Mouse (Mus musculus) lung, embryonic 15.5 days (tissue): ENCODE data around the gene Slc7a4. TPM values are rescaled to one million over a fixed set of nuclear protein-coding genes. Genes with fewer than 3 reads are reported as not detected.

Experiments used
- ATAC-seq: fragments of 200-750 bp; cut with Nextera tagmentation; 2 replicates; pipeline ENCODE4 v1.8.0; 2017; ENCODE audit warnings: moderate number of reproducible peaks, borderline replicate concordance; ENCODE audit not compliant: low FRiP score, low TSS enrichment; ENCODE audit errors: extremely low read depth
- H3K27ac ChIP-seq: fragments of 300-500 bp; sonication (generic); 2 replicates; pipeline ENCODE4 v1.5.1; 2015; ENCODE audit warnings: moderate library complexity, mild to moderate bottlenecking, inconsistent platforms
- H3K27me3 ChIP-seq: fragments of 300-500 bp; sonication (generic); 2 replicates; pipeline ENCODE4 v1.6.1; 2015; ENCODE audit warnings: inconsistent platforms
- H3K36me3 ChIP-seq: fragments of 300-500 bp; sonication (generic); 2 replicates; pipeline ENCODE4 v1.6.1; 2015; ENCODE audit warnings: inconsistent platforms
- H3K4me1 ChIP-seq: fragments of 300-500 bp; sonication (generic); 2 replicates; pipeline ENCODE4 v1.6.1; 2015; ENCODE audit warnings: inconsistent platforms
- H3K4me2 ChIP-seq: fragments of 300-500 bp; sonication (generic); 2 replicates; pipeline ENCODE4 v1.6.1; 2015; ENCODE audit warnings: inconsistent platforms, mild to moderate bottlenecking, moderate library complexity
- H3K4me3 ChIP-seq: fragments of 300-500 bp; sonication (generic); 2 replicates; pipeline ENCODE4 v1.5.1; 2015; ENCODE audit warnings: mild to moderate bottlenecking, inconsistent platforms
- H3K9ac ChIP-seq: fragments of 300-500 bp; sonication (generic); 2 replicates; pipeline ENCODE4 v1.6.1; 2015; ENCODE audit warnings: inconsistent platforms
- H3K9me3 ChIP-seq: fragments of 300-500 bp; sonication (generic); 2 replicates; pipeline ENCODE4 v1.6.1; 2016; ENCODE audit warnings: inconsistent platforms
- WGBS: fragments of 180-500 bp; shearing (Covaris S2); methylation state at CpG from one replicate; pipeline ENCODE4 v1.1.7; 2015; 5-methylcytosine and 5-hydroxymethylcytosine counted together
- polyA plus RNA-seq: library from polyadenylated mRNA; unstranded; fragments of >200 nt; fragmentation: Nextera tagmentation; extraction: Ambion mirVana; gene quantifications from 2 replicates; pipeline ENCODE4 v1.2.1, GENCODE M21; 2015

Gene Slc7a4
- polyA plus RNA-seq, 1 experiment from 2014 or later = 9.6 TPM

GRCm38 (mm10) chr16:17604941-17605340 lies 21.9 kb upstream of the Slc7a4 start:
- Histone ChIP-seq H3K27me3 (no peaks in the 10 kb centered on the region), H3K4me3 (no peak overlapping the region), H3K9me3 (no peaks in the 10 kb centered on the region), H3K4me1 (no peaks in the 10 kb centered on the region), H3K27ac (no peak overlapping the region), H3K36me3 (no peaks in the 10 kb centered on the region), H3K9ac (no peak overlapping the region), H3K4me2 (no peak overlapping the region)
- ATAC-seq = no peak
- WGBS = 63% methylated on average over 4 of the region's 4 CpGs

DNA sequence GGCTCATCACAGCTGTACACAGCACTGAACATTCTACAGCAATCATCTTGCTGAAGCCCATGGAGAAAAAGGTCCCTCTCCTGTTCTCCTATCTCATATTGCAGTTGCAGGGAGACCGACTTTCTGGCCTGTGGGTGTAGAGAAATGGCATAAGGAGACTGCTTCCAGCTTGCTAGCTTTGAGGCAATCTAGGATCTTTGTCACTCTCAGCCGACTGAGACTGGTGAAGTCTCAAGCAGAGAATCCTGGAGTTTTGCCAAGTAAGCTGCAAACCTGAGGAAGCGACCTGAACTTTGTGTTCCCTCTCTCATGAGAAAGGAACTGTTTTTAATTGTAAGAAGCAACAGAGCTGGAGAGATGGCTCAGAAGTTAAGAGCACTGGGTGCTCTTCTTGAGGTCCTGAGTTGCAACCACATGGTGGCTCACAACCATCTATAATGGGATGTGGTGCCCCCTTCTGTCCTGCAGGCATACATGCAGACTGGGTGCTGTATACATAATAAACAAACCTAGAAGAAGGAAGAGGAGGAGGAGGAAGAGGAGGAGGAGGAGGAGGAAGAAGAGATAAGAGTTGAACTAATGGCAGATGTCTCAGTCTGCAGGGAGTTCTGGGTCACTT lies 18.0 kb upstream of the Slc7a4 start:
- H3K4me2 ChIP-seq = no peak overlapping the region
- no peak for ATAC-seq
- WGBS = 37% methylated on average over 3 of the region's 3 CpGs
- no peaks in the 10 kb centered on the region for H3K9me3 ChIP-seq
- no peaks in the 10 kb centered on the region for H3K36me3 ChIP-seq
- H3K27ac ChIP-seq = no peak overlapping the region
- no peaks in the 10 kb centered on the region for H3K4me1 ChIP-seq
- no peak overlapping the region for H3K9ac ChIP-seq
- no peak overlapping the region for H3K4me3 ChIP-seq
- H3K27me3 ChIP-seq = no peaks in the 10 kb centered on the region

DNA sequence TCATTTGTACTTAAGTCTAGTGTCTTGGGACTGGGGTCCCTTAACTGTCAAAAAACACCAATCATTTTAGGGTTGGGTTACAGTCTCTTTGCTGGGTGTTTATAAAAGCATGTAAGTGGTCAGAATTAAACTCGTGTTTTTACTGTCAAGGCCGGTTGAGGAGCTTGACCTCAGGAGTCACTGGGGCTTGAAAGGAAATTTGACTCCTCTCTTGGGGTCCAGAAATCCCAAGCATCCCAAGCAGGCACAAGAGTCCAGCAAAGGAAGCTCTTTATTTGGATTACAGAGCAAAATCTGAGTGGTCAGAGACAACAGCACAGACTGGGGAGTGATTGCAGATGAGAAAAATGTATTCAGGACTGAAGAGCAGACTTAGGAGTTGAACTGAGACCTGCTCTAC lies 7.7 kb upstream of the Slc7a4 start:
- Histone ChIP-seq H3K4me3 (no peak overlapping the region), H3K36me3 (no peaks in the 10 kb centered on the region), H3K4me1 (no peaks in the 10 kb centered on the region), H3K27me3 (no peaks in the 10 kb centered on the region), H3K9me3 (no peaks in the 10 kb centered on the region), H3K9ac (no peak overlapping the region), H3K4me2 (no peak overlapping the region), H3K27ac (no peak overlapping the region)
- no peak for ATAC-seq
- 8% methylated on average over 2 of the region's 2 CpGs for WGBS

GRCm38 (mm10) chr16:17584555-17584954 lies 1.5 kb upstream of the Slc7a4 start:
- Histone ChIP-seq H3K4me2 (no peak overlapping the region), H3K9ac (no peak overlapping the region), H3K27me3 (no peaks in the 10 kb centered on the region), H3K9me3 (no peaks in the 10 kb centered on the region), H3K36me3 (no peaks in the 10 kb centered on the region), H3K4me3 (no peak overlapping the region), H3K27ac (no peak overlapping the region), H3K4me1 (no peaks in the 10 kb centered on the region)
- WGBS = 91% methylated on average over 7 of the region's 7 CpGs
- ATAC-seq = no peak

DNA sequence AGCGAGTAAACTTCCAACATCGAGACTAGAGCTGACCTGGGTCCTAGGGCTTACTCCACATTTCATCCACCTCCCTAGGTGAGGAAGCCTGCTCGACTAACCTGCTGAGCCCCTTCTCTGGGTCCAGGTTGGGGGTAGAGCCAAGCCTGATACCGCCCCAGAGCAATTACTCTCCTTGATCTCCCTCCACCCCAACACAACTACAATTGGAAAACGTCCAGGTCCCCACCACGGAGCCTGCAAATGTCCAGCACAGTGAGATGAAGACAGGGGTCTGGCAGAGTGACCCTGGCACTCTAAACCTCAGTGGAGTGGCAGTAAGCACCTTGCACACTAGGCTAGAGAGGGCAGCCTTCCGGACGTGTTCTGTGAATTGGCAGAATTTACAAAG lies 6.2 kb downstream of the Slc7a4 start:
- Histone ChIP-seq H3K36me3 (no peaks in the 10 kb centered on the region), H3K9ac (peak overlapping the region; percentile 50), H3K4me1 (peaks cover 14% of the 10 kb centered on the region; the same call in 1 of the 2 replicates), H3K4me2 (peak overlapping the region; percentile 93), H3K27me3 (peaks cover 29% of the 10 kb centered on the region), H3K27ac (no peak overlapping the region), H3K4me3 (peak overlapping the region; percentile 53), H3K9me3 (no peaks in the 10 kb centered on the region)
- WGBS = 12% methylated on average over 8 of the region's 8 CpGs
- ATAC-seq = 0 out of 2 replicates have a peak, but pooled peaks have one; percentile 3

DNA sequence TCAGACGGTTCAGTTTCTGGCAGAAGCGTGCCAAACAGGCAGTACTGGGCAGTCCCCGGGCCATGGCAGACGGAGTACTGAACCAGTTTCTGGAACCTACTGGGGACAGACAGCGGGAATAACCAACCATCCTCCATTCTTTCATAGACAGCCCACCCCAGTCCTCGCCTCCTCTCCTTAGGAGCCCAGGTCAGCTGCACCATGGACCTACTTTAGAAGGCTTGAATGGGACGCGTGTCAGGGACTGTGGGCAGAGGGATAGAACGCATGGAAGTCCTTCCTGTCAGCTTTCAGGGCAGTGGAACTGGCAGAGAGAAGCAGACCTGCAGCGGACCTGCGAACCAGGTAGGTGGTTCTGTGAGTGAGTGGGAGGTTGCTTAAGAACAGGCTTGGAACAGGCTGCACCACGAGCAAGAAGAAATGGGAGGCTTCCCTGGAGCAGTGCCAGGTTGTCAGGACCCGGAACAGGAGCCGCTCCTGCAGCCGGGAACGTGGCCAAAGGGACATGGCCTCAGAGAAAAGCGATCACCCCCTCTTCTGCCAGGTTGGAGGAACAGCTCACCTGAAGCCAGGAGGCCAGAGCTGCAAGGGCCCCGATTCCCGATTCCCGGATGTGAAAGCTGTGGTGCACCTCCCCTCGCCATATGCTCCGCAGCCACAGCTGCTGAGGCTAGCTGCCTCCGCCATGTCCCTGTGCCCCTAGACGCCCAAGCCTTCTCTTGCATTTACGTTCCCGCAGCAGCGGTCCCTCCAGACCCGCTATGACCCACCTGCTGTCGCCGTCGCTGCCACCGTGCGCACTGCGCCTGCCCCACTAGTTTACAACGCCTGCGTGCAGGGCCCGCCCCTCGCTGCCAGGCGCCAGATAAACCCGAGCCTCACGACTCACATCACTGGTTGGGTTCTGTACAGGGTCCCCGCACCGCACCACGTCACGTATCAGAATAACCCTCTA lies 6.9 kb downstream of the Slc7a4 start:
- H3K27ac ChIP-seq = 0 out of 2 replicates have a peak overlapping the region, but pooled peaks have one; percentile 31
- H3K4me3 ChIP-seq = peak overlapping the region; percentile 53
- peaks cover 29% of the 10 kb centered on the region for H3K27me3 ChIP-seq
- ATAC-seq = peak; percentile 46
- H3K9ac ChIP-seq = peak overlapping the region; percentile 50
- peaks cover 14% of the 10 kb centered on the region; the same call in 1 of the 2 replicates for H3K4me1 ChIP-seq
- no peaks in the 10 kb centered on the region for H3K9me3 ChIP-seq
- no peaks in the 10 kb centered on the region for H3K36me3 ChIP-seq
- 10% methylated on average over 45 of the region's 45 CpGs for WGBS
- H3K4me2 ChIP-seq = peak overlapping the region; percentile 93

GRCm38 (mm10) chr16:17566186-17566585 lies 16.8 kb downstream of the Slc7a4 start:
- no peak for ATAC-seq
- peaks cover 14% of the 10 kb centered on the region for H3K4me1 ChIP-seq
- no peak overlapping the region for H3K4me2 ChIP-seq
- no peak overlapping the region for H3K27ac ChIP-seq
- H3K36me3 ChIP-seq = no peaks in the 10 kb centered on the region
- WGBS = 17% methylated on average over 4 of the region's 4 CpGs
- no peak overlapping the region for H3K9ac ChIP-seq
- H3K4me3 ChIP-seq = no peak overlapping the region
- no peaks in the 10 kb centered on the region for H3K27me3 ChIP-seq
- no peaks in the 10 kb centered on the region for H3K9me3 ChIP-seq

- no peak overlapping the region for H3K9ac ChIP-seq
- H3K27ac ChIP-seq = no peak overlapping the region
- 50% methylated on average over 3 of the region's 3 CpGs for WGBS
- H3K36me3 ChIP-seq = no peaks in the 10 kb centered on the region
- H3K9me3 ChIP-seq = no peaks in the 10 kb centered on the region
- no peak overlapping the region for H3K4me2 ChIP-seq
- no peak for ATAC-seq
- peaks cover 23% of the 10 kb centered on the region for H3K4me1 ChIP-seq
- H3K27me3 ChIP-seq = no peaks in the 10 kb centered on the region
- no peak overlapping the region for H3K4me3 ChIP-seq
Observed at GRCm38 (mm10) chr16:17564771-17565170, 18.2 kb downstream of the Slc7a4 start.

- no peak overlapping the region for H3K9ac ChIP-seq
- no peaks in the 10 kb centered on the region for H3K9me3 ChIP-seq
Observed at GRCm38 (mm10) chr16:17564221-17564620, 18.8 kb downstream of the Slc7a4 start.

DNA sequence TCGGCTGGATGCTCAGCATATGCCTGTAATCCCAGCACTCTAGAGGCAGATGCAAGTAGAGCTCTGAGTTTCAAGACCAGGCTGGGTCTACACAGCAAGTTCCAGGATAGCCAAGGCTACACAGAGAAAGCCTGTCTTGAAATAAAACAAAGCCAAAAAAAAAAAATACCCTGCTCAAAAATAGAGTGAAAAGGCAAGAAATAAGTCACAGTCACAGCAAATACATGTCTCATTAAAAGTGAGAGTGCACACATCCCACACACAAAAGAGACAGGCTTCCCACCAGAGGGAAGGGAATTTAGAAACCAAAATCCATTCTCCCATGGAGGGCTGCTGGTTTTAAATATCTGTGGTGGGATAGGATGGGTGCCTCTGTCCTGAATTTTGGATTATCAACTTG lies 19.4 kb downstream of the Slc7a4 start:
- Histone ChIP-seq H3K27me3 (no peaks in the 10 kb centered on the region; the same call in 1 of the 2 replicates), H3K4me1 (peaks cover 35% of the 10 kb centered on the region), H3K9ac (no peak overlapping the region), H3K27ac (no peak overlapping the region), H3K9me3 (no peaks in the 10 kb centered on the region), H3K4me3 (no peak overlapping the region), H3K36me3 (no peaks in the 10 kb centered on the region), H3K4me2 (no peak overlapping the region)
- 32% methylated on average over 1 of the region's 1 CpGs for WGBS
- no peak for ATAC-seq

More at GRCm38 (mm10) chr16:17564221-17564620, 18.8 kb downstream of the Slc7a4 start:
- H3K36me3 ChIP-seq = no peaks in the 10 kb centered on the region
- H3K4me1 ChIP-seq = peaks cover 29% of the 10 kb centered on the region
- H3K4me2 ChIP-seq = no peak overlapping the region
- no peak for ATAC-seq
- no peak overlapping the region for H3K4me3 ChIP-seq
- 35% methylated on average over 2 of the region's 2 CpGs for WGBS
- H3K27ac ChIP-seq = no peak overlapping the region
- no peaks in the 10 kb centered on the region; the same call in 1 of the 2 replicates for H3K27me3 ChIP-seq

DNA sequence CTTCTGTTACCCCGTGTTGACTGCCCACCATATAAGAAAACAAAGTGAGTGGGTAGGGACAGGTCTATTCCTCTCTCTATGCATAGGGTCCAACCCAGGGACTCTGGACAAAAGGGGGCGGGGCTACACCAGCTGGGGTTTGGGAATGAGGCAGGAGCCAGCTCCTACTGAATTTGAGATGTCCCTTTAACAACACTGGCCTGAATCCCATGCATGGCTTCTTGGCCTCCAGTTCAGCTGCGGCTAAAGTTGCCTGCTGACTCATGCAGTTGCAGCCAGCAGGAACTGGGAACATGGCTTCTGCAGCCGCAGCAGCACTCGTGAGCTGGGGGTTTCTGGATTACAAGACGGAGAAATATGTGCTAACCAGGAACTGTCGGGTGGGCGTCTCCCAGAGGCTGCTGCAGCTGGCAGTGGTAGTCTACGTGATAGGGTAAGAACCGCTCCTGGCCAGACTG lies 21.2 kb downstream of the Slc7a4 start, which contains the start of gene P2rx6:
Gene P2rx6, plus strand, starts transcription at position 135 of the 458 bp plus-strand sequence.
- peak within 1 kb of the TSS; percentile 51 for H3K4me2 ChIP-seq
- ATAC-seq = peak; percentile 43; the same call in 1 of the 2 replicates
- no peaks in the 10 kb centered on the region; the same call in 1 of the 2 replicates for H3K27me3 ChIP-seq
- peak within 1 kb of the TSS; percentile 24; the same call in 1 of the 2 replicates for H3K9ac ChIP-seq
- H3K4me1 ChIP-seq = peaks cover 40% of the 10 kb centered on the region
- WGBS = 2% methylated on average over 10 of the region's 10 CpGs
- no peaks in the 10 kb centered on the region for H3K9me3 ChIP-seq
- no peaks in the 10 kb centered on the region for H3K36me3 ChIP-seq
- H3K27ac ChIP-seq = peak within 1 kb of the TSS; percentile 85
- H3K4me3 ChIP-seq = peak within 1 kb of the TSS; percentile 30
